Mouse (Mus musculus) ES-Bruce4 (cell line): ENCODE results near the gene Hipk1. TPM values are rescaled to one million over a fixed set of nuclear protein-coding genes. Genes with fewer than 3 reads are reported as not detected.

ENCODE experiments used
- H3K27ac ChIP-seq: 2 replicates; pipeline ENCODE4 v1.5.1; 2012; ENCODE audit warnings: low read length, inconsistent platforms; ENCODE audit not compliant: insufficient read depth
- H3K27me3 ChIP-seq: 2 replicates; pipeline ENCODE4 v1.6.1; 2012; ENCODE audit warnings: mild to moderate bottlenecking, low read length, inconsistent platforms; ENCODE audit not compliant: control insufficient read depth, poor library complexity, insufficient read depth, severe bottlenecking
- H3K36me3 ChIP-seq: 2 replicates; pipeline ENCODE4 v1.6.1; 2012; ENCODE audit warnings: inconsistent platforms, mild to moderate bottlenecking, low read length, moderate library complexity; ENCODE audit not compliant: control insufficient read depth, poor library complexity, insufficient read depth, severe bottlenecking
- H3K4me1 ChIP-seq: one replicate; pipeline ENCODE4 v1.8.1; 2011; ENCODE audit warnings: low read length; ENCODE audit not compliant: control insufficient read depth, insufficient read depth
- H3K4me3 ChIP-seq: 2 replicates; pipeline ENCODE4 v1.5.1; 2011; ENCODE audit warnings: low read depth, mild to moderate bottlenecking, low read length
- H3K9ac ChIP-seq: 2 replicates; pipeline ENCODE4 v1.6.1; 2012; ENCODE audit warnings: low read depth, mild to moderate bottlenecking, inconsistent platforms; ENCODE audit not compliant: poor library complexity, severe bottlenecking
- H3K9me3 ChIP-seq: replicated peaks from 2 replicates; pipeline ENCODE4 v1.6.1; 2012; ENCODE audit warnings: mild to moderate bottlenecking, low read length, inconsistent platforms; ENCODE audit not compliant: control insufficient read depth, poor library complexity, insufficient read depth, severe bottlenecking
- CTCF ChIP-seq: IDR thresholded peaks from one replicate; pipeline ENCODE4 v1.8.1; 2011; ENCODE audit warnings: low read depth, low read length
- EP300 ChIP-seq: IDR thresholded peaks from 2 replicates; pipeline ENCODE4 v1.6.1; 2011; ENCODE audit warnings: low read depth, low read length; ENCODE audit not compliant: insufficient read depth
- POLR2A ChIP-seq: IDR thresholded peaks from one replicate; pipeline ENCODE4 v1.8.1; 2011; ENCODE audit warnings: low read length; ENCODE audit not compliant: insufficient read depth
- polyA plus RNA-seq: library from polyadenylated mRNA; stranded (reverse); fragments of >200 nt; gene quantifications from 2 replicates; pipeline ENCODE4 v1.2.4, GENCODE M21; 2011; ENCODE audit warnings: low read depth; ENCODE audit not compliant: missing spikeins, insufficient read depth, insufficient read length

Gene Hipk1
- polyA plus RNA-seq, 1 experiment, result 52.3 TPM

DNA sequence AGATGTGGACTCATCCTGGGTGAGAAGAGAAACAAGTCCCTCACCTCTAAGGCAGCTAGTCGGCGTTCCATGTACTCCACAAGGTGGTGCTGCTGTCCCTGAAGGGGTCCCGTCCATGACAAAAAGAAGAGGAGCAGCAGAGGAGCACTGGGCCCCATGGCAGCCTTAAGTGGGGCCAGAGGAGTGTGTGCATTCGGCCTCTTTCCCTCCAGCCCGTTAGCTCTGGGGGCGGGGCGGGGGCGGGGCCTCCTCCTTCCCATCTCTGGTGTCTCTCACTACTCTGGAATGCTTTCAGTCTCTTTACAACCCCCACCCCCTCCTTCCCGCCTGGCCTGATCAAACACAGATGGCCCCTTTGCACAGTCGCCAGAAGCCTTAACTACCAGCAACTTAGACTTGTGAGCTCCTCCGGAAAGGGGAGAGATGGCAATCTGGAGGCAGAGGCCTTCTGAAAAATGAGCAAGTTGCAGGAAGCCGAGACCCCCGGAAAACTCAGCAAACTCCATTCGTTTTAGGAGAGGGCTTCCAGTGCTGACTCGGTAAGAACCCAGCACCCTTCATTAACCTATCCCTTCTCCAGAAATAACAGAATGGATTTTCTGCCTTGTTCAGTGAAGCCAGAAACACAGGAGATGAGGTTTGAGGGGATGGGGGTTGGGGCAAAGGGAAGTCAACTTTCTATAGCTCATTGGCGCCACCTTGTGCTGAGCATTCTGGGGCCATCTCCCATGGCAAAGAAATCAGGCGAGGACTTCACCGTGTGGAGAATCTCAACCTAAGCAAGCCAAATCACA lies 53.4 kb downstream of the Hipk1 start, which contains the start of gene Olfml3:
Gene Olfml3, minus strand, starts transcription at position 224 of the 794 bp plus-strand sequence.
- peaks cover 2% of the 10 kb centered on the region for H3K4me1 ChIP-seq
- TF ChIP-seq POLR2A, result no peak
- TF ChIP-seq CTCF, result peak; percentile 85
- H3K9ac ChIP-seq, result peak within 1 kb of the TSS; percentile 68

GRCm38 (mm10) chr3:103737061-103737754 lies 54.2 kb downstream of the Hipk1 start:
- no peak for TF ChIP-seq EP300
- no peak for TF ChIP-seq CTCF
- no peak for TF ChIP-seq POLR2A
- no peak overlapping the region for H3K27ac ChIP-seq
- H3K4me1 ChIP-seq, result peaks cover 2% of the 10 kb centered on the region
- no peak overlapping the region for H3K4me3 ChIP-seq
- no peaks in the 10 kb centered on the region for H3K27me3 ChIP-seq
- no peak overlapping the region for H3K9ac ChIP-seq
- H3K36me3 ChIP-seq, result no peaks in the 10 kb centered on the region
- H3K9me3 ChIP-seq, result no peaks in the 10 kb centered on the region

More for the DNA sequence above, 53.4 kb downstream of the Hipk1 start, which contains the start of gene Olfml3:
- Histone ChIP-seq H3K4me3 (peak within 1 kb of the TSS; percentile 34), H3K9me3 (no peaks in the 10 kb centered on the region), H3K27me3 (no peaks in the 10 kb centered on the region), H3K36me3 (no peaks in the 10 kb centered on the region), H3K27ac (peak within 1 kb of the TSS; percentile 12; the same call in 1 of the 2 replicates)

GRCm38 (mm10) chr3:103735776-103736600 lies 55.4 kb downstream of the Hipk1 start:
- H3K27ac ChIP-seq, result no peak overlapping the region
- no peaks in the 10 kb centered on the region for H3K27me3 ChIP-seq
- H3K9ac ChIP-seq, result no peak overlapping the region
- peaks cover 2% of the 10 kb centered on the region for H3K4me1 ChIP-seq
- no peak overlapping the region for H3K4me3 ChIP-seq
- TF ChIP-seq CTCF (no peak), EP300 (no peak), POLR2A (no peak)
- no peaks in the 10 kb centered on the region for H3K9me3 ChIP-seq
- no peaks in the 10 kb centered on the region for H3K36me3 ChIP-seq

DNA sequence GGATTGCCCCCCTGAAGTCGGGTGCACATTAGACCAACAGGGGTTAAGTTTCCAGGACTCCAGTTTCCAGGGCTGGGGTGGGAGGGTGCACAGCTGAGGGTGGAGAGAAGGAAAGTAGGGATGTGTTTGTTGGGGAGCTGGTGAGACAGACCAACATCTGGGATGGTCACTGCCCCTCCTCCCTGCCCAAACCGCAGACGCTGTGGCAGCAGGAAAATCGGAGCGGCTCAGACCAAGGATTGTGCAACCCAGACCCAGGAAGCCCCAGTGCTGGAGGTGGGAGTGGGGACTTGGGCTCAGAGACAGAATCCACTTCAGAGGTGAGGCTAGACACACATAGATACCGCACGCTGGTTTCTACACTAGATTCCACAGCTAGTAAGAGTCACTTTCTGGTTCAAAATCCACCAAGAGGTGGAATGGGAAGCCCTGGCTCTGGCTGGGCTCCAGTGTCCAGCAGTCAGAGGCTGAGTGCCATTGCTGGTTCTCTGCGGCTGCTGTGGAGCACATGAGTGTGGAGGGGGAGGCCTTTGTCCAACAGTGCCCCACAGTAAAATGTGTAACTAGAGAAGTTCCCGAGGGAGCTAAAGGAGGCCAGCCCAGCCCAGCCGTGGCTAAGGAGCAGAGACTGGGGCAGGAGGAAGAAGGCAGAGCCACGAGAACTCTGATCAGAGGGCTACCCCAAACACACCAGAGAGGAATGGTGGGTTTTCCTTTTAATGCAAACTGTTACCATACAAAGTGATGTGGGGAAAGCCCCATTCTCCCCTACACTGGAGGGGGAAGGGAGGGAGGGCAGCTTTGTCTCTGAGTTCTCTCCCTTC lies 56.5 kb downstream of the Hipk1 start:
- no peaks in the 10 kb centered on the region for H3K27me3 ChIP-seq
- H3K9me3 ChIP-seq, result no peaks in the 10 kb centered on the region
- peaks cover 2% of the 10 kb centered on the region for H3K4me1 ChIP-seq
- H3K36me3 ChIP-seq, result no peaks in the 10 kb centered on the region
- no peak overlapping the region for H3K9ac ChIP-seq
- no peak overlapping the region for H3K4me3 ChIP-seq
- no peak overlapping the region for H3K27ac ChIP-seq
- no peak for TF ChIP-seq CTCF
- TF ChIP-seq POLR2A, result no peak
- TF ChIP-seq EP300, result no peak
